Mouse (Mus musculus) embryonic fibroblast, embryonic 13.5 days (primary cell): Measurements from ENCODE around the gene Sgsm3.

ENCODE experiments used
- CTCF ChIP-seq: IDR thresholded peaks from 2 replicates; pipeline ENCODE4 v1.5.1; 2011; ENCODE audit warnings: mild to moderate bottlenecking, control low read depth, low read length, moderate library complexity, borderline replicate concordance; ENCODE audit not compliant: insufficient read depth
- POLR2A ChIP-seq: IDR thresholded peaks from 2 replicates; pipeline ENCODE4 v1.6.1; 2011; ENCODE audit warnings: low read depth, mild to moderate bottlenecking, control low read depth, low read length, moderate library complexity

DNA sequence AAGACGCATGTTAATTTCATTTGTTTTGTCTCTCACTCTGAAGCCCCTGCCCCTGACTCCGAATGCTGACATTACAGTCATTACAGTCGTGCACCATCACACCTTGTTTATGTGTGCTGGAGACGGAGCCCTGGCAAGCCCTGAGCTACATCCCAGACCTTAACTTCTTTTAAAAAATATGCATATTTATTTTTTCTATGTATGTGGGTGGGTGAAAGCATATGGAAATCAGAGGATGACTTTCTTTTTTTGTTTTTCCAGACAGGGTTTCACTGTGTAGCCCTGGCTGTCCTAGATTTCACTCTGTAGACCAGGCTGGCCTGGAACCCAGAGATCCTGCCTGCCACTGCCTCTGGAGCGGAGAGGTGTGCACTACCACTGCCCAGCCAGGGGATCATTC is 17.4 kb downstream of the Sgsm3 start:
- no peak for TF ChIP-seq POLR2A
- no peak for TF ChIP-seq CTCF
